Mouse (Mus musculus) B cell, adult 2 months (primary cell): ENCODE data around the gene Ccni.
A peak's percentile ranks its signal among the peaks of the same experiment; 100 is the strongest.

ENCODE experiments used
- DNase-seq, 2 experiments: peaks; one replicate each; pipeline ENCODE4 v3.0.0; 2022

Ccni gene

DNA sequence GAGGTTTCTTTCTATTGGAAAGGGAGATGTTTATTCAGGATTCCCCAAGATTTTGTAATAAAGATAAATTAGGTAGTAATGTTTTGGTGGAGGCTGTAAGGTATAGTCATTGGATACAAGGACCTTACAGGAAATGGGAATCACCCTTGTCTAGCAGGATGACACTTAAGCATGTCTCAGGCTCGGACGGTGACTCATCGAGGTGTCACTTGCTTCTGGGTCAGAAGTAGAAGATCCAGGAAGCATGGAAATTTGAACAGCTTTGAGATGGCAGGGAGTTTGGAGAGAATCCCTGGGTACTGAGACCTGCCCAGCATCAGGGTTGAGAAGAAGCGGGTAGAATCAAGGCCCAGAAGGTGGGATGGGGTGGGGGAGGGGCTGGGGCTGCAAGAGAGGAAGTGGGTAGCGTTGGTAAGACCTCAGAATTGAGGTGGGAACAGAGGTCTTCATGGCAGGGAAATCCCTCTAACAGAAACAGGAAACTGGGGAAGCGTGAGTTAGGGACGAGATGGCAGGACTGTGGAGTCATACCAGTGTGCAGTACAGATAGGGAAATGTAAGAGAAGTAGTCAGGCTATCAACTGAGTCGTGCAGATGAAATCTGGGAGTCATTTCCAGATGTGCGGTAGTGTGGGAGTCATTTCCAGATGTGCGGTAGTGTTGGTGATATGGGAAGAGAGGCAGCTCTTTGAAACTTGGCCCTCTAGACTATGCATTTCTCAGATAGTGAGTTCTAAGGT lies 70.8 kb downstream of the Ccni start:
- DNase-seq = peak; percentile 17

DNA sequence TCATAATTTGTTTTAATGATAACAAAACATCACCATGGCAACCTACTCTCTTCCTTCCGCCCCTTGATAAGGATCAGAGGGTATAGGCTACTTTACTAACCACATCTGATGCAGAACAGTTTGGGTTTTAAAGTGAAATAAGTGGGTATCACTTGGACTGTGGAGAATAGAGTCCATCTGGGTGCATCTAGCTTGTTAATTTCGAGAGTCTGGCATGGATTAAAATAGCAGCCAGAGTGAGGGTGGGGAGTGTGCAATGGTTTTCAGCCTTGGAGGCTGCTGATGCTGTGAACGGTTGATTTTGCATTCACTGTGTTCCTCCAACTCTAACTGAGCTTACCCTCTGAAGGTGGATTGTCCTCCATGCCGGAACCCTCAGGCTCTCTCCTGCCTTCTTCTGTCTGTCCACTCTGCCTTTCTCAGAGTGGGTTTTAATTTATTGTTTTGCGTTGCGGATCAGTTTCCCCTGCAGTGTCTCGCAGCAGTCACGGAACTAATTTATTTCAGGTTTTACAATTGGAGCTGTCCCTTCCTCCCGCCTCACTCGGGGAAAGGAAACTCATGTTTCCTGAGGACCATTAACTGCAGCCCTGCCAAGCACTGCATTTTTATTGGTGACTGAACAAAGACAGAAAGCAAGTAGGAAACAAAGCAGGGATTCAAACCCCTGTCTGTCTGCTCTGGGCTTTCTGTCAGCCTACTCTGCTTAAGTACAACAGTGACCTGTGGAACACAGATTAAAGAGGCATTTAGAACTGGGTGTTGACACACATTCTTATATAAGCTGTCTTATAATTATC lies 72.7 kb downstream of the Ccni start:
- peak; percentile 26 to 35 for DNase-seq
